ENCODE assay signal across 8 mouse cellular contexts in the genomic region with DNA sequence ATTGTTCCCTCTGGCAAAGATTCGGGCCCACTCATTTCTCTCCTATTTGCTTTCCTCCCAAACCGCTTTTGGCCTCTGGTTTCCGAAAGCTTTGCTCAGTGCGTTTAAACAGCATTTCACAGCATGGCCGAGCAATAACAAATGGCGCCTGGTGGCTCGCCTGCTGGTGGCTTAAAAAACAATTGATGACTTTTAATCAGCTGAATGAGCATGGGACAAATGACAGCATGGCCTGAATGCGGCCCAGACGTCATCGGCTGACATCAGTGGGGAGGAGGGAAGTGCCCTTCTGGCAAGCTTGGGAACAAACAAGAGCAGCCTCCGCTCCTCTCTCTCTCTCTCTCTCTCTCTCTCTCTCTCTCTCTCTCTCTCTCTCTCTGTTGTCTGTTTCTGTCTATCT.
A peak's percentile ranks its signal among the peaks of the same experiment; 100 is the strongest.
DNase-seq lines count a peak whose midpoint lies in the region; ATAC-seq and TF ChIP-seq lines count a peak whose summit lies in the region.

No protein-coding gene starts in this region.

- H3K36me3 ChIP-seq in midbrain, embryonic 14.5 days (ENCODE audit: control insufficient read depth, insufficient read depth, low read length) = no peaks in the 10 kb centered on the region

- no peak overlapping the region for H3K9ac ChIP-seq in midbrain, embryonic 14.5 days (replicated peaks; ENCODE audit: low read length)

- H3K4me1 ChIP-seq in midbrain, embryonic 14.5 days (ENCODE audit: control insufficient read depth, insufficient read depth, low read length) = no peaks in the 10 kb centered on the region

- peak; percentile 43 for DNase-seq in cerebellum, adult 11-12 months
- DNase-seq in right cerebral cortex, adult 2 months (ENCODE audit: low spot score in 2 of 2) = peak; percentile 16 to 41
- no peak for DNase-seq in right cerebral cortex, postnatal 25 days
- peak; percentile 34 to 47 for DNase-seq in layer of hippocampus, adult 2 months (ENCODE audit: low spot score in 2 of 2)
- peak; percentile 68 for DNase-seq in midbrain, embryonic 14.5 days
- no peak for DNase-seq in urinary bladder, adult 18-20 months (ENCODE audit: low spot score in 2 of 2)

- 0 out of 2 replicates have a peak overlapping the region, but pooled peaks have one; percentile 6 for H3K4me2 ChIP-seq in midbrain, embryonic 14.5 days (ENCODE audit: low read length)

- 16% methylated on average over 11 of the region's 11 CpGs for whole genome bisulfite sequencing in midbrain, embryonic 14.5 days

- H3K27me3 ChIP-seq in midbrain, embryonic 14.5 days (ENCODE audit: control insufficient read depth, insufficient read depth, low read length) = no peaks in the 10 kb centered on the region

- TF ChIP-seq CTCF in layer of hippocampus, adult 2 months (conservative IDR thresholded peaks at IDR 0.05) = peak; percentile 37

- peak overlapping the region; percentile 23; the same call in 1 of the 2 replicates for H3K27ac ChIP-seq in layer of hippocampus, adult 2 months
- H3K27ac ChIP-seq in midbrain, embryonic 14.5 days (replicated peaks; ENCODE audit: low read depth, low read length) = no peak overlapping the region; the same call in 1 of the 2 replicates

- no peaks in the 10 kb centered on the region for H3K9me3 ChIP-seq in midbrain, embryonic 14.5 days (ENCODE audit: control insufficient read depth, low read length)

- H3K4me3 ChIP-seq in layer of hippocampus, adult 2 months = no peak overlapping the region
- H3K4me3 ChIP-seq in midbrain, embryonic 14.5 days (replicated peaks; ENCODE audit: low read depth, low read length) = no peak overlapping the region

- ATAC-seq in cerebellum, adult (ENCODE audit: insufficient number of reproducible peaks, low FRiP score, low TSS enrichment) = no peak
- ATAC-seq in midbrain, embryonic 14.5 days (ENCODE audit: low FRiP score, low TSS enrichment) = 0 out of 2 replicates have a peak, but pooled peaks have one; percentile 63
- ATAC-seq in CD4-positive, CD25-positive, alpha-beta regulatory T cell, adult 4 months = no peak

Comparison
In these comparisons a context has a peak if more than half of its experiments do, and no peak if none do; other contexts are left out.
1. DNase-seq: peak in cerebellum, adult 11-12 months (single experiment), right cerebral cortex, adult 2 months (2 of 2), layer of hippocampus, adult 2 months (2 of 2) and midbrain, embryonic 14.5 days (single experiment); none in right cerebral cortex, postnatal 25 days (single experiment) and urinary bladder, adult 18-20 months (0 of 2).